Mouse (Mus musculus) T-cell, adult 2 months (primary cell): ENCODE measurements around the gene Prss33.
A peak's percentile ranks its signal among the peaks of the same experiment; 100 is the strongest.
"Not testable (repeated sequence)": the region's sequence is repeated elsewhere in the genome, so short reads cannot be mapped to it uniquely, and the experiment has no call there.

Experiments used
- DNase-seq: peaks from one replicate; pipeline ENCODE4 v3.0.0; 2022; ENCODE audit warnings: low spot score

Gene Prss33

DNA sequence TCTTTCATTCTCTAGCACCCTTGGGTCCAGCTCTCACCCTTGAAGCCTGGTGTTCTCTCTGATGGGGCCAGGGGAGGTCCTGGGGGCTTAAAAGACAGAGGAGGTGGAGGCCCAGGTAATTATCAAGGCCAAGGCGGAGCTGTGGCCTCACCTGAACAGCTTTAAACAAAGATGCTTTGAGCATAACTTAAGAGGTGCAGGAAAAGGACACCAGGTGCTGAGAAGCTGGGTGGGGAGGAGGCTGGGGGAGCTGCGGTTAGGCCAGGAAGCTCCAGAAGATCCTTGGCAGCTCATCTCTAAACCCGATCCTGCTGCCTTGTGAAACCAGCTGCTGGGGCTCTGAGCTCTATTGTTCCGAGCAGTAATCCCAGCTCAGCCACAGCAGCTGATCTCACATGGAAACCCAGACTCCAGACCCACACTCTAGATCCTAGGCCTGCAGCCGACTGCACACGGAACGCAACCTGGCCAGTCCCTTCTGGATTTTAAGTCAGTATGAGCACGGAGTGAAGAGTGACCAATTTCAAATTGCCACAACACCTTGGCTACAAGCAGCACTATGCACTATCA is at the start of gene Prss33:
TSS of gene Prss33 (minus strand) at position 51 of the 570 bp plus-strand sequence.
- DNase-seq = no peak

DNA sequence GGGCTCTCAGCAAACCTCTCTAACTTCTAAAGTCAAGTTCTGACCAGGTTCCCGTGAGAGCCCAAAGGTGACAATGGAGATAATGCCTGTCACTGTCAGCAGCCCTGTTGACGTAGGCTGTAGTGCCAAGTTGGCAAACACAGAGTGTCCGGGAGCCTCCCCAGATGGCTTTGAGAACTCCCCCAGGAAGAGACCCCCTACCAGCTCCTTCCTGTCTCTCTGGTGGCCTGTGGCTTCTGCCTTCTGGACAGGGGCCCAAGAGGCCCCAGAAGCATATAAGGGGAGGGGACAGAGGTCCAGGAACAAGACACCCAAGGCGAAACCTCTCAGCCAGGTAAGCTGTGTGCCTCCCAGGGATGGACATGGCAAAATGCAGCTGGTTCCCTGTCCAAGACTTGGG is 44.7 kb upstream of the Prss33 start, which contains the start of the genes Dcpp1 and Dcpp2:
TSS of gene Dcpp1 (plus strand) at position 301 of the 400 bp plus-strand sequence.
TSS of gene Dcpp2 (plus strand) at position 305 of the 400 bp plus-strand sequence.
- DNase-seq = not testable (repeated sequence)

DNA sequence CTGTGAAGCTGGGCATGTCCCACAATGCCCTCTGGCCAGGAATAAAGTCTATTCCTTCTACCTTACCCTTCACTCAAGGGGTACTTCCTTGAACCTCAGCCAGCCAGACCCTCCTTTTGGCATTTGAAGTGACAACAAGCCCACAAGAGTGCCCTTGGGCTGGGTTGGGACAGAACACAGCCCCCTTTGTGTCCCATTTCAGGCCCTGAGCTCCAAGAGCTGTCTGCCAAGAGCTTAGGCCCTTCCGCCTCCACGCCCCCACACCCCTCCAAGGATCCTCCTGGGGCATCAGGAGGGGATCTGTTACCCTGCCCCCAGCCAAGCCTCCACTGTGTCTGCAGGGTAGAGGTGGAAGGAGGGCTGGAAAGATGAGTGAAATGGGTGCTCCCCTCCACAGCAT is 41.3 kb upstream of the Prss33 start:
- no peak for DNase-seq

- DNase-seq = no peak
Observed at GRCm38 (mm10) chr17:23876741-23877140, 40.9 kb upstream of the Prss33 start.

DNA sequence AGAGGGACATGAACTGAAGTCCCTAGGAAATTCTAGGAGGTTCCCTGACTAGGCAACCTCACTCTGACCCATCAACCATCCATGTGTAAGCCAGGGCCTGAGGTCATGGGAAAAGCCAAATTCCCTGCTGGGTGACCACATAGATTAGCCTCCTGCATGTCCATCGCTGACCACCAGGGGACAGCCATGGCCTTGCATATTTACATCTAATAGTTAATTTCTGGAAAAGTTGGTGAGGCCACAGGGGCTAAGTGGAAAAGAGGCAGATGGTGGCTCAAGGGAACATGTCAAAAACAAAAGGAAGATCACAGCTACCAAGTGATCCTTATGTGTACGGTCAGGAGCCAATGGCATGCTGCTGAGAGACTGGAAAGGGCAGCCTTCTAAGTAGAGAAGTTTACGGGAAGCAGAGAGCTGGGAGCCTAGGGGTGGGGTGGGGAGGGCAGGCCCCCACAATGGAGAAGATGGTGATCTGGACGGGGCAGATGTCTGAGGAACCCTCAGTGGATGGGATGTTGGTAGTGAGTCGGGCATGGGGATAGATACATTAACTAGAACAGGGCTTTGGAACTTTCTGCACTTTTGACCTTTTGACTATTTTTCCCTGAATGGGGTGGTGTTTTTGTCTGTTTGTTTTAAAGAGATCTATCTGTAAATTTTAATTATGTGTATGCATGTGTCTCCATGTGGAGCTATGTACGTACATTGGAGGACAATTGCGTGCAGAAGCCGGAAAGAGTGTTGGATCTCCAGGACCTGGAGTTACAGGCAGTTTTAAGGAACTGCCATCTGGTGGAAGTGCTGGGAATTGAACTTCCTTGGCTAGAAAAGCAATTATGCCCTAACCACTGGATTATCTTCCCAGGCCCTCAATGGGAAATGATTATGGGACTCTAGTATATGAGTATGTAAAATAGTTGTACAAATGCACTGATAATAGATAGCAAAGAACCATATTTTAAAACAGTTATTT is 38.3 kb upstream of the Prss33 start:
- DNase-seq = no peak

GRCm38 (mm10) chr17:23868513-23868912 is 32.7 kb upstream of the Prss33 start:
- DNase-seq = no peak

GRCm38 (mm10) chr17:23867756-23868155 is 31.9 kb upstream of the Prss33 start, which contains the start of gene Prss21:
Prss21 (plus strand) TSS chr17:23868056.
- DNase-seq = no peak

GRCm38 (mm10) chr17:23862926-23863325 is 27.1 kb upstream of the Prss33 start:
- no peak for DNase-seq

- DNase-seq = no peak
Observed at GRCm38 (mm10) chr17:23857913-23858312, 22.1 kb upstream of the Prss33 start.

DNA sequence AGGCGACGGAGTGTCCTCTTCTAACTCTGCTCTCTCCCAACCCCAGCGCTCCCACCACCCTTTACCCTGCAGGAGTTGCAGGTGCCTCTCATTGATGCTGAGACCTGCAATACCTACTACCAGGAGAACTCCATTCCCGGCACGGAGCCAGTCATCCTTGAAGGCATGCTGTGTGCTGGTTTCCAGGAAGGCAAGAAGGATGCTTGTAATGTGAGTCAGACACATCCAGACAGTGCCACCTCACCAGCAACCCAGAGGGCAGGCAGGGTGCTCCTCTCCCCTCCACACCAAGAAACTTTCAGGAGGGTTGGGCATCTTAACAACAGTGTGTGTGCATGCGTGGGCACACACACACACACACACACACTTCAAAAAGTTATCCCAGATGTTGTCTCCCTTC is 21.3 kb upstream of the Prss33 start:
- no peak for DNase-seq

DNA sequence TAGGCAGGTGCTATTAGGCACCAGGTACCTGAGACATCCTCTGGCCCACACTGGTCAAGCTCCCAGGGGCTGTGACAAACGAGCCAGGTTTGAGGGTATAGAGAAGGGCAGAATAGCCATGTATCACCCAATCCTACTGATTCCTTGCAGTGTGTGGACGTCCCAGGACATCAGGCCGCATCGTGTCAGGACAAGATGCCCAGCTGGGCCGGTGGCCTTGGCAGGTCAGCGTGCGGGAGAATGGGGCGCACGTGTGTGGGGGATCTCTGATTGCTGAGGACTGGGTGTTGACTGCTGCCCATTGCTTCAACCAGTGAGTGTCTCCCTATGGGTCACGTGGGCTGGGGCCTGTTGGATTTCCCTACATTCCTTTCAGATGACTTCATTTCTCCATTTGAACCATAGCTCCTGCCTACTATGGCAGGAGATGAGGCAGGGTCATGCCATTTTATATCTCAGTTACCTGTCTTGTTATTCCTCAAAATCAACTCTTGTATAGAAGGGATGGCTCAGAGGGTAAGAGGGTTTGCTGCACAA is 18.4 kb upstream of the Prss33 start:
- no peak for DNase-seq

GRCm38 (mm10) chr17:23853292-23853691 is 17.4 kb upstream of the Prss33 start:
- DNase-seq = peak; percentile 37

- DNase-seq = peak; percentile 51
Observed at GRCm38 (mm10) chr17:23850853-23851749, 15.2 kb upstream of the Prss33 start.

DNA sequence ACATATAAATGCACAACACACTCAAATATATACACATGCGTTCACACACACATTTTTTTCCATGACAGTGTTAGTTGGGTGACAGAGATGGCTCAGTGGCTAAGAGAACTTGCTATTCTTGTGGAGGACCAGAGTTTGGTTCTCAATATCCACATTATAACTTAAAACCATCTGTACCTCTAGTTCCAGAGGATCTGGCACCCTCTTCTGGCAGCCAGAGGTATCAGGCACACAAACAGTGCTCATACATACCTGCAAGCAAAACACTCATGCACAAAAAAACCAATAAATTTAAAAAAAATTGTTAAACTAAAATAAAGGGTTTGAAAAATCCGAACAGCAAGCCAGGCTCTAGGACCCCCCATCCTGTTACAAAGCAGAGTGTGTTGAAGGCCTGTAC is 14.2 kb upstream of the Prss33 start:
- DNase-seq = no peak

- peak; percentile 73 for DNase-seq
Observed at GRCm38 (mm10) chr17:23843812-23844273, 8.0 kb upstream of the Prss33 start, which contains the start of the genes Prss32 and Prss41. Prss32 (plus strand) TSS chr17:23843855. Prss41 (minus strand) TSS chr17:23844172.

DNA sequence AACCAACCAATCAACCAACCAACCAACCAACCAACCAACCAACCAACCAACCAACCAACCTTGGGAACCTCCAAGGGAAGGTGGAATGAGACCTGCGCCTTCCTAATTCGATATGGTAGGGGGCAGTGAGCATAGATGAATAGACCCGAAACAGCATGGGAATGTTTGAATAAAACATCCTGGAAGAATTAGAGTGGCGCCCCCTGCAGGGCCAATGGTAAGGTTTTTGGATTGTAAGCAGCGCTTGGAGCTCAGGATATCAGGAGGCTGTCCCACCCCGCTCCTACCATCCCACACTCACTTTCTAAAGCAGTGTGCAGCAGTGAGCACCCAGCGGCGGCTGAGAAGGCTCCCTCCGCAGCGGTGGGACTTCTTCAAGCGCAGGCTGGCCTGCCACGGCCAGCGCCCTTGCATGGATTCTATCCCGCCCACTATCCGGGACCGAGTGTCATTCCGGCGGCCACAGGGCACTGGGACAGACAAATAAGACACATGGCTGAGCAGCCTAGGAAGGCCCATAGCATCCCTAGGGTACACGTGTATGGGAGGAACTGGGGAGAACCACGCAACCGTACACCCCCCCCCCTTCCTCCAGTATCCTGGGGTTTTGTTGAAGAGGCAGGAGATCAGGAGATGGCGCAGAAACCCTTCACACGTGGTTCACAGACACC is 7.4 kb upstream of the Prss33 start:
- DNase-seq = no peak

DNA sequence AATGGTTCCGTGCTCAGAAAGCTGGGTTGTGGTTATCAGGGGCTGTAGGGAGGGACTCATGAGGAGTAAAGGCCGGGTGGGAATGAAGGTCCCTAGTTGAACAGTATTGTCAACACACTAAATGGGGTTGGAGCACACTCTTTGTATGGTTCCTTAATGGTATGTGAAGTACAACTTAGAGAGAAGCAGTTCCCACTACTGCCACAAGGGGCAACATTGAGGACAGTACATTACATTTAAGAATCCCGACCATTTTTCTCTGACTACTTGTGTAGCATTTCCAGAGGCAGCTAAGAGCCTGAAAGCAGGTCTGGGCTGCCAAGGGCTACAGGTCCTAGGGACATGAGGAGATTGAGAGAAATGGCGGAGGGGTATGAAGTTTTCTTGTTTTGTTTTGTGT is 5.3 kb upstream of the Prss33 start:
- DNase-seq = peak; percentile 56

GRCm38 (mm10) chr17:23831201-23831600 is 4.7 kb downstream of the Prss33 start:
- DNase-seq = no peak

DNA sequence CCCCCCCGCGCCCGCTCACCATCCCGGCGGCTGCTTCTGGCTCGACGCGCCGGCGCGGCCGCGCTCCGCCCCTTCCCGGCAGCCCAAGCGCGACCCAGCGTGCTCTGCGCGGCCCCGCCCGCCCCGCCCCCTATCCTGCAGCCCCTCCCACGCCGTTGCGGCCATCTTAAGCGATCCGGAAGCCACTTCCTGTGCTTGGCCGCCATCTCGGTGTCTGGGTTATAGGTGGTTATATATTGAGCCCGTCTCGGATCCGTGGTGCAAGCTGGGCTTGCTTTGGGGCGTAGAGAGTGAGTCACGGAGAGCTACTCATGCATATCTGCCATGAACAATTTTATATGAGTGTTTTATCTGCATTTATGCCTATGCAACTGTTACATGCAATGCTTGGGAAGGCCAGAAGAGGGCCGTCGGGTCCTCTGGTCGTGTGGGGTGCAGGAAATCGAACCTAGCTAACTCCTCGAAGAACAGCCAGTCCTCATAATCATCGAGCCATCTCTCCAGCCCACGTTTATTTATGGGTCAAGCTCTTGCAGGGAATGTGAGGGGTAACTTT is 6.7 kb downstream of the Prss33 start, which contains the start of gene Elob:
TSS of gene Elob (minus strand) at position 73 of the 556 bp plus-strand sequence.
- peak; percentile 85 for DNase-seq

GRCm38 (mm10) chr17:23828271-23829001 is 7.4 kb downstream of the Prss33 start:
- peak; percentile 68 for DNase-seq
